Mouse (Mus musculus) fibroblast of lung, adult 2 months (primary cell): ENCODE data around the gene Oprm1.
"Not testable (repeated sequence)": the region's sequence is repeated elsewhere in the genome, so short reads cannot be mapped to it uniquely, and the experiment has no call there.

Experiments used
- DNase-seq: peaks from one replicate; pipeline ENCODE4 v3.0.0-alpha.2; 2011; ENCODE audit warnings: low read depth

Oprm1 gene

DNA sequence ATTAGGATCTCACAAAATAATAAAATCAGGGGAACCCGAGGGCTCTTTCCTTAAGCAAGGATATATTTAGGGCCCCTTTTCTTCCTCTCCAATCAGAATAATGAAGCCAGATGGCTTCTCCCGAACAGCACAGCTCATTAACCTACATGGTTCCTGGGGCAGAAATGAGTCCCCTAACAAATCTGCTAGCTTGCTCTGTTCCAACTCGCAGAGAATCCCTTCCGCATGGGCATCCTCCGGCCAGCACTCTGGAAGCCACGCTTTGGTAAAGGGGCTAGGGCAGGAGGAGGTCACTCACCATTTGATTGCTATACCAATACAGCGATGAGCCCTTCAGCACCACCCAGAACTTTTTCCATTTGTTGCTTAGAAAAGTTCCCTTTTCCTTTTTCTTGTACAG is 220.9 kb downstream of the Oprm1 start:
- no peak for DNase-seq

DNA sequence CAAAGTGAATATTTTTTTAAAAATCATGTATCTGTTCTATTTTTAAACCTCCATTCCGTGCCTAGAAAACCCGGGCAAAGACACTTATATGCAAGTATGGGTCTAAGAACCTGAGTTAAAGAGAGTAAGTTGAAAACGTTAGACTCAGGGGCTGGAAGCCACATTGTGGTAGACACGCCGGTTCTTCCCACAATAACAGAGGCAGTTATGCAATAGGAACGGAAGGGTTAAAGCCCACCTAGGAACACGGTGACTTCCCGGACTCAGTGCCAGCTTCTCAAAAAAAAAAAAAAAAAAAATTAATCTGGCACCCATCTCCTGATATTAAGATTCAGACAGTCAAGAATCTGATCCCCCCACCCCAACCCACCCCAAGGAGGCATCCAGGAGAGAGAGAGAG is 221.5 kb downstream of the Oprm1 start:
- DNase-seq: no peak

DNA sequence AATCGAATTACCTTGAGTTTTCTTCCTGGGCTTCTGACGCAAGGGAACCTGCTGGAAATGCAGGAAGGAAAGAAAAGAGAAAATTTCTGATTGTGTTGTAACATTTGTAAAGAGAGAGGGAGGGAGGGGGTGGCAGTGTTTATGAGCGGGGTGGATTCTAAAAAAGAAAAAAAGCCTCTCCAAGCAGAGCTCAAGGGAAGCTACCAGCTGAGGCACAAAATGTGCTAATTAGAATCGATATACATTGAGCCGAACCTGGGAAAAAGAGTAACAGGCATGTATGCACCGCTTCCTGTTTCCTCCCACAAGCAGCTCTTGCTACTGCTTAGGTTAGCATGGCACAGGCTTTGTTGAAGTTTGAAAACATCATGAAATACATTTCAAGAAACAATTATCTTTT is 221.9 kb downstream of the Oprm1 start:
- no peak for DNase-seq

DNA sequence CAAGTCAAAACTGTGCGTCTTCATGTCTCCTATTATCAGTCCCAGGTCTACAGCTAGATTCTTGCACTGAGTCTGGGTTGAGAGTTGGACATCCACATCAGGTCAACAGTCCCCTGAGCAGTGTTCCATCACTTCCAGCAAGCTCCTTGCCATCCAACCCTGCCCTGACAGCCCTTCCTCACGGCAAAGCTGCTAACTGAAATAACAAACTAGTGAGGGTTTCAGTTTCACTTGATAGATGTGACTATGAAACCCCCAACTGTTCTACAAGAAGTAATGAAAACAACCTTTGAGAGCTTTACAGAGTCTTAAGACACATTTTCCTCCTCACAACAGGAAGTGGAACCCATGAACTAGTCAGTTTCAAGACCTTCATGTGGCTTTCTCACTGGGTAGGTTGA is 224.4 kb downstream of the Oprm1 start:
- DNase-seq: no peak

DNA sequence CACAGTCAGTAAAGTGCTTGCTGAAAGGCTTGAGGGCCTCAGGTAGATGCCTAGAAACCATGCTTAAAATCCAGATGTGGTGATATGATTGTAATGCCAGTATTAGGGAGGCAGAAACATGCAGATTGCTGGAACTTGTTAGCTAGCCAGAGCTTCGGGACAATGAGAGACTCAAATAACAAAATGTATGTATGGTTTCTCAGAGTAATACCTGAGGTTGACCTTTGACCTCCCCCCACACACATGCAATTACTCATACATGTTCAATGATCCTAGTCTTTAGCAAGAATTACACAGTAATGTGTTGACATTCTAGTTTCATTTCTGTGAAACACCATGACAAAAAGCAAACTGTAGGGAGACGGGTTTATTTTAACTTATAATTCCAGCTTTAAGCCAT is 225.1 kb downstream of the Oprm1 start:
- no peak for DNase-seq

DNA sequence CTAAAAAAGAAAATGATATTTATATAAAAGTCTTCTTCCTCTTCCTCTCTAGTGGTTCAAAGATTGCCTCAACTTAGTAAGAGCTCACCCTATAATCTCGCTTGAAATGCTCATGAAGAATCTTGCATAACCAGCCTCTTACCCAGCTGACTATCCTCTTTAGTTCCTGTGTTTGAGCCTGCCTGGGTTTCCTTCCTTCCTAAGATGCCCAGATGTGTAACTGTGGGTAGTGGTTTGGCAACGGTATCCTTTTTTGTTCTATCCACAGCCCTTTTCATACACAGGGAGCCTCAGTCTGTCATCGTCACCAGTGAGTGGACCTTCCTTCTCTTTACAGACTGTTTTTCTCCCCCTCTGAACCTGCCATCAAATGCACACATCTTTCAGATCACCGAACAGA is 227.9 kb downstream of the Oprm1 start:
- no peak for DNase-seq

DNA sequence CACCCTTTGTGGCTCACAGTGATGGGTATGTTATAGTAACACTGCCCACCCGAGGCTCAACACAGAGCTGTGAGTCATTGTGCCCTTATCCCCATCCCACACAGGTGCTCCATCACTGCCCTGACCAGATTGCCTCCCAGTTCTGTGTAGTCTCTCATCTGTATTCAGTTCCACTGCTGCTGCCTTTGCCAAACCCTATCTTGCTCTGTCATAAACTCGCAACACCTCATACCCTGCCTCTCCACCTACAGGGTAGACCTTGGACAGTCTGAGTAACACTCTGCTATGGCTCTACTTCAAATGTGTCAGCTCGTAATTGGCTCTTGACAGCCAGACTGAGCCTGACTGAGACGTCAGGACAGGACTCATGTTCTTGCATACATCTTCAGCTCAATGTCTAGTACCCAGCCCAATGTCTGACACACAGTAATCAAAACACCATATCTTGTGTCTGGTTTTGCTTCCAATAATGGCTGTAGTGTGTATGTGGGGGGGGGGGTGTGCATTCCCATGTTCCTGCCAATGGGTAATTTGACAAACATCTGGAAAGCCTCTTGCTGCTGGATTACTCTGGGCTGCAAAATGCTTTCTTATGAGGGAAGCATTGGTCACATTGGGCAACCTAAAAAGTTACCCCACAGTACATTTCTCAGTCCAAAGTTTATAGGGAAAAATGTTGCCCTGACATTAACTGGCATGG is 229.2 kb downstream of the Oprm1 start:
- DNase-seq: peak; percentile 53

DNA sequence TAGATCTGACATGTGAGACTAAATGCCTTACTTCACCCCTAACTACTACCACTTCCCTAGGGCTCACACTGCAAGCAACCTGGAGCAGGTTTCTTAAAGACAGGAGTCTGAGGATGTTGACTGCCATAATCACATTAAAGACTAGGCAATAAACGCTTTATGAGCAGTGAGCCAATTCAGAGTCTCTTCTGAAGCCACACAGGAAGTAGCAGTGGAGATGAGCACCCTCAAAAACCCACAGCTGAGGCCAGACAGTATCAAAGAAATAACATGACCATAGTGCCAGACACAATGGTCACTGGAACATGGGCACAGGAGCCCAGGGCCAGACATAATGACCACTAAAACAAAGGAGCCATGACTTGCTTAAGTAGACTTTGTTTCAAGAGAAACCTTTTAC is 230.2 kb downstream of the Oprm1 start:
- no peak for DNase-seq

DNA sequence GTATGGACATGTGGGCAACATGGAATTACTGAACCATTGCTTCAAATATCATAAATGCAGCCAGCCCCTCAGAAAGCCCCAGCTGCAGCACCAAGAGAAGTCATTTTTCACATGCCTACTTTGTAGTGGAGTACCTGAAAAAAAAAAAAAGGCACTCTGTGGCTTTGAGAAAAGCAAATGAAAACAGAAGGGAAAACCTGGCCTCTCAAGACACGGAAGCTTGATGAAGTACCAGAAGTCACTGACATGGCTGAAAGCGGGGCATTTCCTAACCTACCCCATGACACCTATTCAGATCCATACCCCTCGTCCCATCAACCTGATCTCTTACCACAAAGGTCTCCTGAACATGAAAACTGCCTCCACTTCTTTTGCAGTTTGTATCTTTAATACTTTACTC is 238.6 kb downstream of the Oprm1 start:
- DNase-seq: no peak

DNA sequence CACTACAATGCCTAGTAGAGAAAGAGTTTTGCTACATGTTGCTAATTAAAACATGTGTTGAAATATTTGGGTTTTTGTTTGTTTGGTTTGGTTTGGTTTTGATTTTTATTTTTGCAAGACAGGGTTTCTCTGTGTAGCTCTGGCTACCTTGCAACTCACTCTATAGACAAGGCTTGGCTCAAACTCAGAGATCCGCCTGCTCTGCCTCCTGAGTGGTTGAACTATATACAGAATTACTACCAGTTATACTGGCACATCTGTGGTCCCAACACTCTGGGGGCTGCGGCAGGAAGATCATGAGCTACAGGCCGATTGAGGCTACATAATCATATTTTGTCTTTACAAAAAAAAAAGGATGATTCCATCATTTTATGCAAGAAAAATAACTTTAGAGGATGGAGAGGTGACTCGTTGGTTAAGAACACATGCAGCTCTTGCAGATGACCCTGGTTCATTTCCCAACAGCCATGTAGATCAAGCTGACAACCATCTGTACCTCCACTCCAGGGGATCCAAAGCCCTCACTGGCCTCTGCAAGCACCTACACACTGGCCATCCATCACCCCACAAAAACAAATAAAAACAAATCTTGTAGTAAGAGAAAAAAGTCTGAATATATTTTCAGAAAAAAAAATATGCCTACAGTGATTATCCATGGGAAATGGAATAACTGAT is 240.4 kb downstream of the Oprm1 start:
- DNase-seq: no peak

DNA sequence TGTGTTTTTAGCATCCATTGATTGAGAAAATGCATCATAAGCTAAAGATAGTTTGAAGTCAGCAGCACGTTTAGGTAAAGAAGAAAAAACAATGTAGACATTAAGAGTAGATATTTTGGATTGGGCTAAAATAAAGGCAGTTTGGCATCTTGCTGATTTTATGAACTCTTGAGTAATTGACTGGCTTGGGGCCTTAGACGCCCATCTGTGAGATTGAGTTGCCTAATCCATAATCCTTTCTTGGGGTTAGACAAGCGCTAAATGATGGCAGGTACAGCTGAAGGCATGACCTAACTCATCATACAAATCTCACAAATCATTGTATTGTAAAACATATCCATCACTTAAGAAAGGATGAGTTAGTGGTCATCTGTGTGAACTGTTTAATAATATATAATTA is 241.0 kb downstream of the Oprm1 start:
- no peak for DNase-seq

DNA sequence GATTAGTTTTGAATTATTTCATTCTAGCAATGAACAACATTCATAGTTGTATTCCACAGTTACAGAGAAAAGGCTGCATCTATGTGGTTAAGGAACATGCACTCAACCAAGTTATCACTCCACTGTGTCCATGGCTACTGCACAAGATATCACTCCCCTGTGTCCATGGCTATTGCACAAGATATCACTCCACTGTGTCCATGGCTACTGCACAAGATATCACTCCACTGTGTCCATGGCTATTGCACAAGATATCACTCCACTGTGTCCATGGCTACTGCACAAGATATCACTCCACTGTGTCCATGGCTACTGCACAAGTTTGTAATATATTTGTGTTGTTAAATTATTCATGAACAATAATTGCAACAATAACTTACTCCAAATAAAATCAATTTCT is 245.6 kb downstream of the Oprm1 start:
- not testable (repeated sequence) for DNase-seq

DNA sequence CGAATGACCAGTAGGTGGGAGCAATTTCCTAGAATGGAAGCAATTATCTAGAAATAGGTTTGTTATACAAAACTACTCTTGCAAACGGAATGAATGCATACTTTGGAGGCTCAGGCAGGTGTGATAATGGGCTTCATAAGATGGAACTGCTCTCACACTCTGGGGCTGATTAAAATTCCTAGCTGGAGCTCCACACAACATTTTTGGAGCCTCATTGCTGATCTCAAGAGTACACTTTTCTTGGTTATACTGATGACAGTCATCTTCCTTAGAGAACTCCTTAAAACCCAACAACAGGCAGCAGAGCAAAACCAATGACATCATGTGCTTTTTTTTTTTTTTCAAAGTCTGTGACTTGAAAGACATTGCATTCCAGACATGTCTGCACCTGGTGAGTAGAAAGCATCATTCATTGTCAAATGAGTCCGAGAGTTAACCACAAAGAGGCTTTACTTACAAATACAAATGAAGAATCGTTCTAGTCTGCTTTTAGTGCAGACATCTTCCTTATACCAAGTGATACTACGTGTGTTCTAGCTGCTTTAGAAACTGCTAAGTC is 246.8 kb downstream of the Oprm1 start:
- DNase-seq: no peak

DNA sequence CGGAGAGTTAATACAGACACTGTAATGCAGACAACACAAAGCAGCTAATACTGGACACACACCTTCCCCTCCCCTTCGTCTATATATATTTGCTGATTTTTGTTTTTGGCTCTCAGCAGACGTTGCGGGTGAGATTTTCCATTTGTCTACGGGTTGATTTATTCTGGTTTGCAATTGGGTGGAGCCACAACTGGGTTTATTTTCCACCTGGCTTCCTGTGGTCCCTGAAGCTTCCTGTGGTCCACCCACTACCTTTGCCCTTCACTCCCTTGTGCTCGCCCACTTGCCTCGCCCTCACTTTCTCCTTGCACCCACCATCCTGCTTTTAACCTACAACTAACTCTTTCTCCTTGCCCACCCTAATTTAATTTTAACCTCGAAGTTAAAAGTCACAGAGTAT is 252.2 kb downstream of the Oprm1 start:
- DNase-seq: no peak

DNA sequence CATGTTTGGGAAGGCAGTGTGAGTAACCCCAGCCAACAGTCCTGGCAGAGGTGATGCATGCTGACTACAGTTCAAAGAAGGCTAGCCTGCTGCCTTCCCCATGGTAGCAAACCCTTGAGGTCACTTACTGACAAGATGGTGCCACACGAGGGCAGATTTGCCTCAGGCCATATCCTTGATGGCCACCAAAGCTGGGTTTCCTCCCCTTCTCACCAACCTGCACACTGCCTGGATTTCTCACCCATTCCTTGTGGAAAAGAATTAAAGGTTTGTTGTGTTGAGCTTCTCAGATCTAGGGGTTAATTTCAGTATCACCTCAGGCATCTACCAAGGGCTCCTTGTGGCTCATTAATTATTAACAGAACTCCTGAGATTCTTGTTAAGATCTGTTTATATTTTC is 256.9 kb downstream of the Oprm1 start:
- peak; percentile 22 for DNase-seq

DNA sequence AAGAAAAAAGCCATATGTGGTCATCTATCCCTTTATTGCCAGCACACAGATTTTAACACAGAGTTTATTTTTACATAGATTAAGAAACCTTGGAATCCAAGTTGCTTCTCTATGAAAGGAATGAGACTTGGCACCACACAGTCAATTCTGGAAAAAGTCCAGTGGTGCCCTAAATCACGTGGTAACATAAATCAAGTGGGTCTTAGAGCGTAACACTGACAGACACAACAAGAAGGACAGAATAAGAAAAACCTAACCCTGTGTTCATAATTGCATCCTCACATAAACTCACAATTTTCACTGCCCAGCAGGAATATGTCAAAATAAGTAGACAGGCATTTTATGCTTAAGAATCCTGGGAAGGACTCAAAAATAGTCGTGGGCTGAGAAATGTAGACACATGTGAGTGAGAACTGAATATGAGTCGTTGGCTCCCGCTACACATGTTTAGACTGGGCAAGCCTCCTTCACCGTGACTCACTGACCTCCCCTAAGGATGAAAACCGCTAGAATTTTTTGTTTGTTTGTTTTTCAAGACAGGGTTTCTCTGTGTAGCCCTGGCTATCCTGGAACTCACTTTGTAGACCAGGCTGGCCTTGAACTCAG is 261.6 kb downstream of the Oprm1 start:
- DNase-seq: peak; percentile 76

DNA sequence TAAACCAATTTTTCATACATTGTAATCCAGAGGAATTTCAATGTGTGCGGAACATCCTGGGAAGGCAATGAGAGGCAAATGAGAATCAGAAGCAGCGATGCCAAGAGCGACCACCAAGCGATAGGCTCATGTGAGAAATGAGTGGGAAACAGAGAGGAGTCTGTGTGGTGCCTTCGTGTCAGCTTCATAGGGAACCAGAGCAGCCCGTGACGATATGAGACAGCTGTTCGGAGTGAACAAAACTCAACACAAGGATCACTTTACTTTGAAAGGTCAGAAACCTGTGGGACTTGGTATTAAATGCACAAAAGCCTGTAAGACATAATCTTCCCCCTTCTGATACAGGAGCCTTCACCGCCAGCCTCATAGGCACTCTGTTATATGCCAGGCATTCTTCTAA is 262.2 kb downstream of the Oprm1 start:
- no peak for DNase-seq

DNA sequence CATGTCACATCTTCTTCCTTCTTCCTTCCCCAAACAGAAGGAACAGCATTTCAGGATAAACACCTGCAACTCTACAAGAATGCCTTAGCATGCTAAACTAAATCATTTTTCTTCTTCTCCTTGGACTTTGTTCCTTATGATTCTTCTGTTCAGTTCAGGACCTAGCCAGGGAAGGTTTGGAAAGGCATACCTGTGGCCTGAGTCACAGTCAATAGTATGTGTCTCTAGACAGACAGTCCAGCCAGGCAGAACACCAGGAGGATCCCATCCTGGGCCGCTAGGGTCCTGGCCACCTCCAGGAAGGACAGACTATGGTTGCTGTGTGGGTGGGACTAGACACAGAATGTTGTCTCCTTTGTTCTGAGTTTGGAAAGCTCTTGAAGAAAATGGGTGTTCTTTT is 266.7 kb downstream of the Oprm1 start:
- no peak for DNase-seq

DNA sequence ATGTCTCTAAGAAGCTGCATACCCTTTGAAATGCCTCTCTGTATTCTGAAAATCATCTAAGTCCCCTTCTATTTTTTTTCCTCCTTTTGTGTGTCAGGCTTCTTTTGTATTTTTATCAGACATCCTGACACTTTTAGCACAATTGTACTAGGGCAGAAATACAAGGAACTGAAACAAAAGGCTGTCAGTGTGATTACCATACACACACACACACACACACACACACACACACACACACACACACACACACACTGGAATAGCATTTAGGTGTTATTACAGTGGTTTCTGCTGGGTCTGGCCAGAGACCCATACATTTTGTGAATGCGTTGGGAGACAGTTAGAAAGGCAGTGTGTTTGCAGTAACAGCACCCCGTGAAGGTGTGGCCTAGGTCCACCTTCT is 275.2 kb downstream of the Oprm1 start:
- no peak for DNase-seq

DNA sequence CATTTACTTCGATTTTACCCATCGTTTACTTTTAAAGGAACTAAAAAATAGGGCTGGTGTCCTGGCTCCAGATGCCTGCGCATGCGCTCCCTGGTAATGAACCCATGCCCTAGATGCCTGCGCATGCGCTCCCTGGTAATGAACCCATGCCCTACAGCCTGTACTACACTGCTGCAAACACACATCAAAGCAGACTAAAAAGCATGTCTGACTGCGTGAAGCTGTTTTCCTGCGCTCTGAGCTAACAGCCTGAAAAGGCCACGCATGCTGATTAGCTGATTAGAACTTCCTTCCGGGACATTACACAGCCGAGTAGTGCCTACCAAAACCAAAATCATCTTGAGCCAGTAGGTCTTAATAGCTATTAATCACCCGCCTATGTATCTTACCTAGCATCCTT is 277.2 kb downstream of the Oprm1 start:
- DNase-seq: no peak

DNA sequence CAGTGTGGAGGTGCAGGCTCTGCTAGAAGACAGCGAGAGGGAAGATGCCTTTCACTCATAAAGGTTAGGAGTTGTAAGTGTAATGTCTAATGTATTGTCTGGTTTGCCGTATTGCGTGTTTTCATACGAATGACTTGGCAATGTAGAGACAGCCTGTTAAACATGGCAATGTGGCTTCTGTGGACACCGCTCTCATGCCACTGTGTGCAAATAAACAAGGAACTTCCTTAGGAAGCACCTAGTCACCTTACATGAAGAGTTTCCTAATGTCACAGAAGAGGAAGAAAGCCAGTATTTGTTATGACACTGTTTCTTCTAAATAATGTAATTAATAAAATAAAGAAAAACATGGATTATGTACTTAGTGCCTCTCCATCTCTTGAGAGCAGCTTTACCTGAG is 278.9 kb downstream of the Oprm1 start:
- no peak for DNase-seq

DNA sequence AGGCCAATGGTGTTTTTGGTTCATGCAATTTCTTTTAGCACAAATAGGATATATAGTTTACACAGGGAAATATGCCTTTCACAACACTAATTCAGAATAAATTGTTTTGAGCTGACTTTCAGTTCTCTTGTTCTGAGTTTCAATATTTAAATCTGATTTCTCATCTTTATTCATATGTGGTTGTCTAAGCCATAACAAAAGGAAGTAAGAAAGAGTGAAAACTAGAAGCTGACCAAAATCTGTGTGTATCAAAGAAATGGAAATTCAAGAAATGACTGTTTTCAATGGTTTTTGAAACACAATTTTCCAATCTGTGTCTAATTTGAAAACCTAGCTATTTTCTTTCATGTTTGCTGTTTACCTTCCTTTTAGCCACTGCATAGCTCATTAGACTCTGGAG is 282.7 kb downstream of the Oprm1 start:
- no peak for DNase-seq

DNA sequence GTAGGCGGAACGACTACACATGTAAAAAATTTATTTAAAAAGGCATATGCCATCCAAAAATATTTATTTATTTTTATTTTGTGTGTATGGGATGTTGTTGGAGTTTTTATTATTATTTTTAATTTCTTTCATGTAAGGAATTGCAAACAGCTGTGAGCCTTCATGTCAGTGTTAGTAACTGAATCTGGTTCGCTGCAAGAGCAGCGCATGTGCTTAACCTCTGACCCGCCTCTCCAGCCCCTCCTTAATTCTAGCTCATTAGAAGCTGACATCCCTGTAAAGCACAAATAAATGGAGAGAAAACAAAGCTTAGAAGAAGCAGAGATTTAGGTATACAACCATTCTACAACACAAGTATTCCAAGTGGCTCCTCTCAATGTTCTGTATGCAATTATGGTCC is 285.6 kb downstream of the Oprm1 start:
- DNase-seq: no peak
